Mouse (Mus musculus): ENCODE data around the gene Rpl21. TPM values are rescaled to one million over a fixed set of nuclear protein-coding genes. Genes with fewer than 3 reads are reported as not detected.

The Rpl21 gene
- polyA plus RNA-seq, 1 experiment from 2014 or later, result 792 TPM

Other genes starting within 250 kb of the Rpl21 start
- gene Gpr12, start 247.7 kb upstream of the Rpl21 start, polyA plus RNA-seq (2014; fragmentation: Nextera tagmentation; extraction: Ambion mirVana), result 0.62 TPM in 1 of 2 replicates, not detected in the other
- gene Usp12, start 37.9 kb upstream of the Rpl21 start, polyA plus RNA-seq (2014; fragmentation: Nextera tagmentation; extraction: Ambion mirVana), result 19.2 and 19.6 TPM in 2 replicates
- gene Rasl11a, start 12.2 kb downstream of the Rpl21 start, polyA plus RNA-seq (2014; fragmentation: Nextera tagmentation; extraction: Ambion mirVana), result 28.1 and 29.5 TPM in 2 replicates
- gene Gtf3a, start 115.8 kb downstream of the Rpl21 start, polyA plus RNA-seq (2014; fragmentation: Nextera tagmentation; extraction: Ambion mirVana), result 123 and 127 TPM in 2 replicates
- gene Mtif3, start 130.9 kb downstream of the Rpl21 start, polyA plus RNA-seq (2014; fragmentation: Nextera tagmentation; extraction: Ambion mirVana), result 23.0 and 24.7 TPM in 2 replicates
- gene Lnx2, start 243.7 kb downstream of the Rpl21 start, polyA plus RNA-seq (2014; fragmentation: Nextera tagmentation; extraction: Ambion mirVana), result 17.9 and 18.7 TPM in 2 replicates
- 157 and 163 TPM in 2 replicates for gene Polr1d, start 244.2 kb downstream of the Rpl21 start, polyA plus RNA-seq (2014; fragmentation: Nextera tagmentation; extraction: Ambion mirVana)

Measured in intestine, embryonic 14.5 days (tissue).